Mouse (Mus musculus) left cerebral cortex, postnatal 4 days (tissue): ENCODE measurements around the gene Lyrm4. TPM values are rescaled to one million over a fixed set of nuclear protein-coding genes. Genes with fewer than 3 reads are reported as not detected.

Experiments
- DNase-seq: peaks from one replicate; pipeline ENCODE4 v3.0.0-alpha.2; 2022
- intact Hi-C: fragments of 180-260 bp; cut with DNase I; formaldehyde crosslinking; loops from one replicate; pipeline ENCODE4 v1.15.1; 2025
- total RNA-seq, 2 experiments: library from RNA; stranded (reverse); gene quantifications; 2 replicates each; pipeline ENCODE4 v1.2.3; 2021

The Lyrm4 gene
- total RNA-seq = 10 to 100 TPM; 17.3 to 19.9 TPM

GRCm38 (mm10) chr13:36117143-36118014 is at the start of gene Lyrm4, which contains the start of gene Fars2:
Gene Lyrm4, minus strand, starts transcription at chr13:36117526.
Gene Fars2, plus strand, starts transcription at chr13:36117412.
- intact Hi-C loops = loop anchor here (5.0 kb wide), 1 partner anchor 610 kb away; no protein-coding TSS in a partner anchor
- DNase-seq = peak; percentile 96

- no peak for DNase-seq
- intact Hi-C loops = no loop called here
These were observed 46.6 kb upstream of the Lyrm4 start for GRCm38 (mm10) chr13:36163898-36164297.

GRCm38 (mm10) chr13:36163411-36163810 is 46.1 kb upstream of the Lyrm4 start:
- intact Hi-C loops = no loop called here

DNA sequence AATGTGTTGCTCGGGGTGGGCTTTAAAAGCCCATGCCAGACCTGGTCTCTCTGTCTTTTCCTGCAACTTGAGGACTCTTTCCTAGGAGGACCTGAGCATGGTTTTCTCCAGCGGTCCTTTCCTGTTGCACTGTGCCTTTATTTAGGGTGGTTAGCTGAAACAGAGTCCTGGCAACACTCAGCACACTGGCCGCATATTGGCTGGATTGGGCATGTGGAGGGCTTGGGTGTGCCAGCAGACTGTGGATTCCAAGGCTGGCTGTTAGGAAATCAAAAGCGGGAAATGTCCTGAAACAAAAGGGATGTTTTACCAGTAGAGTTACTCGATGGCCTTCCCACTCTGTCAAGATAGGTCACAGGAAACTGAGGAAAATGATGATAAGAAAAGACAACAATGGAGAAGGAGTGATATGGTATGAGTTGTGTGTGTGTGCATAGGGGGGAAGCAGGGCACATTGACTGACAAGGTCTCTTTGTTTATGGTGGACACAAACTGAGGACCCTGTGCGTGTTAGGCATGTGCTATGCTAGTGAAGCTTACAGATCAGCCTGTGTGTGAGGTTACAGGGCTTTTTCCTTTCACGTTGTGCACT is 39.1 kb upstream of the Lyrm4 start:
- peak; percentile 7 for DNase-seq
- intact Hi-C loops = no loop called here

More at GRCm38 (mm10) chr13:36163411-36163810, 46.1 kb upstream of the Lyrm4 start:
- no peak for DNase-seq

- DNase-seq = no peak
- intact Hi-C loops = no loop called here
These were observed 35.6 kb upstream of the Lyrm4 start for GRCm38 (mm10) chr13:36152728-36153498.

- DNase-seq = no peak
These were observed 32.9 kb upstream of the Lyrm4 start for GRCm38 (mm10) chr13:36150272-36150671.

GRCm38 (mm10) chr13:36149175-36149939 is 32.0 kb upstream of the Lyrm4 start:
- DNase-seq = peak; percentile 10
- intact Hi-C loops = no loop called here

More at GRCm38 (mm10) chr13:36150272-36150671, 32.9 kb upstream of the Lyrm4 start:
- intact Hi-C loops = no loop called here

- DNase-seq = no peak
- intact Hi-C loops = no loop called here
These were observed 28.3 kb upstream of the Lyrm4 start for GRCm38 (mm10) chr13:36145601-36146000.

DNA sequence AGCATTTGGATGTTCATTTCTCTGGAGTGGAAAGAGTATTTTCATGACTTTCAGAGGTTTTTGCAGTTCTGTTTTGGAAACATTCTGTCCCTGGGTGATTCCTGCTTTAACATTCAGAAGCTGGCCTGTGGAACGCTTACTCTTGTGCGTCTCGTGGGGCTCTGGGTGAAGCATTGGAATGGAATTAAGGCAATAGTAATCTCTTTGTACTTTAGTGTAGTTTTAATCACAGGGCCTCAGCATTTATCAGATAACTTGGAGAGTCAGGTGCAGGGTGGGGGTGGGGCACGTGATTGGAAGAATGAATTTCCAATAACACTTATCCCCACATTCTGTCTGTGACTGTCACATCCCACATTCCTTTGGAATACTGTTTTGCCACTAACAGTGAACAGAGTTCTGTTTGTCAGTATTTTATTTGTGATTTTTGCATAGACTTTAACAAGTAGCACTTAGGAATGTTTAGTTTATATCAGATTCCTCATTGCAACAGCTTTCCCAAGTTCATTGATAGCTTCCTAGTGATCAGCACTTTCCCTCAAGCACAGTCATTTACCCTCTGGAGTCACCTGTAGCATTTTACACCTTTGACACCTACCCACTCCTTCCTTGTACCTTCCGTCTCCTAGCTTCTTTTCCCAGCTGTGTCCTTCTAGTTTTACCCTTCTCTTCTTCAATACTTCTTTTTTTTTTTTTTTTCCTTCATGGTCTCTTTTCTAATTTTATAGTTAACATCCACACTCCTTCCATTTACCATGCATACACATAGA is 23.1 kb upstream of the Lyrm4 start:
- no peak for DNase-seq
- intact Hi-C loops = no loop called here

GRCm38 (mm10) chr13:36139703-36140102 is 22.4 kb upstream of the Lyrm4 start:
- intact Hi-C loops = no loop called here
- DNase-seq = no peak

GRCm38 (mm10) chr13:36131992-36132649 is 14.8 kb upstream of the Lyrm4 start:
- DNase-seq = no peak
- intact Hi-C loops = no loop called here

GRCm38 (mm10) chr13:36131401-36131800 is 14.1 kb upstream of the Lyrm4 start:
- intact Hi-C loops = no loop called here

DNA sequence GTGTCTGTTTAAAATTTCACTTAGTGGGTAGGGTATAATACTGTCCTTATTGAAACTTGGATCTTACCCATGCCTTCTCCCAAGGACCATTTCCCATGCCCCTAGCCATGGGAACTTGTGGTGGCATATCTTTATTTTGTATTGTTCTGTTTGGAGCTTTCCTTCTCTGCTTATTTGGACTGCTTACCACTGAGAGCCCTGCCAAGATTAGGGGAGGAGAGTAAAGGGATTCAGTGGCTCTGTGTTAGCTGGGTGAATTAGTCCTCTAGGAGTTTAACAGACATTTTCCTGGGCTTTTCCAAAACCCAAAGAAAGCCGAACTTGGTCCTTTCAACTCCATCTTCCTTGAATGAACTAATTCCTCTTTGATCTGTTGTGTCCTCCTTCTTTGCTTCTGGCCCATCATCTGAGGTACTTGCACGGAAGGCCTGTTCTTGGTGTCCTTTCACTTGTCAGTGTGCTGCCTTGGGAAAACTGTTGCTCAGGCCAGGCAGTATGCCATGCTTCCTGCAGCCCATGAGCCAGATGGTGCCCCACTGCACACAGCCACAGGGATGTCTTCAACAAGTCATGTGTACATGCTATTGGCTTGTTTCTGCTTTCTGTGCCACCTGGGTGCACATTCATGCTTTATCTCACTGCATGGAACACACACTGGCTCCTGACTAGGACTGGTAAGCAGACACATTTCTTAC is 12.2 kb upstream of the Lyrm4 start:
- peak; percentile 76 for DNase-seq
- intact Hi-C loops = no loop called here

More at GRCm38 (mm10) chr13:36131401-36131800, 14.1 kb upstream of the Lyrm4 start:
- no peak for DNase-seq

DNA sequence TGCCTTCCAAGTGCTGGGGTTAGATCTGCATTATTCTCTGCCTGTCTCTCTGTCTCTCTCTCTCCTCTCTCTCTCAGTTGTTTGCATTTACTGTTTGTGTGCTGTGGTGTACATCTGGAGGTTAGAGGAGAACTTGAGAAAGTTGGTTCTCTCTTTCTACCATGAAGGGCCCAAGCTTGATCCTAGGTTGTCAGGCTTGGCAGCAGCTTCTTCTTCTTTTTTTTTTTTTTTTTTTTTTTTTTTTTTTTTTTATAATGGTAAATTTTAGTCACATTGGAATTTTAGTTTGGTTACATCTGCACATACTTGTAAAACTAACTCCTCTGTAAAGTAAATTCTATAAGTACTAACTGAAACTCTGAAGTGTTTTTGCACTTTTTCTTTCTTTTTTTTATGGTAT is 3.3 kb upstream of the Lyrm4 start:
- no peak for DNase-seq
- intact Hi-C loops = no loop called here

- intact Hi-C loops = loop anchor here (5.0 kb wide), 1 partner anchor 608 kb away; no protein-coding TSS in a partner anchor
- DNase-seq = no peak
These were observed 2.4 kb upstream of the Lyrm4 start for GRCm38 (mm10) chr13:36119684-36120083.

GRCm38 (mm10) chr13:36116520-36117142 is 695 bp downstream of the Lyrm4 start:
- intact Hi-C loops = loop anchor here (5.0 kb wide), 1 partner anchor 611 kb away; no protein-coding TSS in a partner anchor
- peak; percentile 38 for DNase-seq

DNA sequence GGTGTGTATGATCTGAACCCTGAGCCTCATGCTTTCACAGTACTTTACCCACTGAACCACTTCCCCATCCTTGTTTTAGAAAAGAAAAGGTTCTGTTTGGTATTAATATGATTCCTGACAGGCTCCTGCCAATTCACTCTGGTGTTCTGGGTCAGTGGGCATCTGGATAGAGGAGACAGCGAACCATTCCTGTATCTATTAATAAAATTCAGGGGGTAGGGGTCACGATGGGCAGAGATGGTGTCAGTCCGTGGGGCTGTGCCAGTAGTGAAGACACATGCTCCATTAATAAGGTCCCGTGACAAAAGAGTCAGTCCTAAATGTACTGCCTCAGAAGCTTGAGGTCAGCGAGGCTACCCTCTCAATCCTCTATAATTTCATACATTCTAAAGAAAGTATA is 4.1 kb downstream of the Lyrm4 start:
- intact Hi-C loops = no loop called here

DNA sequence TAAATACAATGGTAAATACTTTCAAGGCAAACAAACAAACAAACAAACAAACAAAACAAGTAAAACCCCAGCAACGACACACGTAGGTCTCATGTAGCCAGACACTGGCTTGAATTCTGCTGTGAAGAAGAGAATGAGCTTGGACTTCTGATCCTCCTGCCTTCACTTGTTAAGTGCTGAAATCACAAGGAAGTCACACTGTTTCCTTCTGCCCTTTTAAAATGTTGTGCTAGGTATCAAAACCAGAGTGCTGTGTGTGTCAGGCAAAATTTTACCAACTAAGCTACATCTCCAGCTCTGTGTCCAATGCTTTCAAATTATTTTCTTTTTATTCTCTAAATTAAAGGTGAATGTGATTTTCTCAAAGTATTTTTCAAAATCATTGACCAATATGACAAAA is 6.0 kb downstream of the Lyrm4 start:
- intact Hi-C loops = no loop called here
- no peak for DNase-seq

More for the DNA sequence above, 4.1 kb downstream of the Lyrm4 start:
- DNase-seq = no peak
